Mouse (Mus musculus) E14TG2a.4 (cell line): ENCODE measurements around the gene B230217C12Rik.

Experiments used
- H3K27me3 ChIP-seq: 2 replicates; pipeline ENCODE4 v1.6.1; 2014; ENCODE audit warnings: low read length, control low read depth; ENCODE audit not compliant: insufficient read depth
- H3K36me3 ChIP-seq: 2 replicates; pipeline ENCODE4 v1.6.1; 2014; ENCODE audit warnings: low read length, control low read depth; ENCODE audit not compliant: insufficient read depth
- H3K4me1 ChIP-seq: replicated peaks from 2 replicates; pipeline ENCODE4 v1.6.1; 2014; ENCODE audit warnings: low read depth, low read length, control low read depth
- H3K4me3 ChIP-seq: replicated peaks from 2 replicates; pipeline ENCODE4 v1.5.1; 2014; ENCODE audit warnings: mild to moderate bottlenecking, low read length
- H3K9me3 ChIP-seq: 2 replicates; pipeline ENCODE4 v1.6.1; 2014; ENCODE audit warnings: low read length, control low read depth
- CTCF ChIP-seq: conservative IDR thresholded peaks from 2 replicates; pipeline ENCODE4 v1.5.1; 2014; ENCODE audit warnings: low read length
- NANOG ChIP-seq: IDR thresholded peaks from 2 replicates; pipeline ENCODE4 v1.6.1; 2014; ENCODE audit warnings: borderline replicate concordance, low read length, mixed read lengths
- POU5F1 ChIP-seq: IDR thresholded peaks from 2 replicates; pipeline ENCODE4 v1.6.1; 2014; ENCODE audit warnings: low read length, borderline replicate concordance

Gene B230217C12Rik

DNA sequence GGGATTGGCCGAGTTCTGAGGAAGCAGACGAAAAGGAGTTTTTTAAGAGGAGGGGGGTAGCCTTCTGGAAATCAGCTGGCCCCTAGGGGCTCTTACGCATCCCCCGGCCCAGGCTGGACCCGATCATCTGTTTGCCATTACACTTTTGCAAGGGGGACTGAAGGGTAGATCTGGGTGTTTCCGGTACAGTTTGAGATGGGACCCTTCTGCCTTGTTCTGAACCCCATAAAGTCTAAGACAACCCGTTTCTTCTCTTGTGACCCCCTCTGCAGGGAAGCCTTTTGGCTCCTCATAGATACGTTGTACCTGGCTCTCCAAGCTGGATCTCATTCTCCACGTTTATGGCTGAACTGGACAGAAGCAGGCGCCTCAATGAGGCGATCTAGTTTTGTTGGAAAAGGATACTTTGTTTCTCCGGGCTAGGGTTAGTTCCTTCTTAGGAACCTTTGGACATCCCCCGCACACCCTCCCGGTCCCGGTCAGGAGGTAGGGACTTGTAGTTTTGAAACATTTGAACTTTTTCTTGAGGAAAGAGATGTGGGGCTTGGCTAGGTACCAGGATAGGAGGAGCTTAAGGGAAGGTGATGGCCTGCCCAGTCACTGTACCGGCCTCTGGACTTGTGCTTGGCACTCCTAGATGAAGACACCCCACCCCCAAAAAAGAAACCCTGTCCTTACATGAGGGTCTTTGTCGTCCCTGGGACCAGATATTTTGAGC, 39.7 kb upstream of the B230217C12Rik start:
- Histone ChIP-seq H3K27me3 (no peaks in the 10 kb centered on the region), H3K4me1 (peaks cover 70% of the 10 kb centered on the region), H3K36me3 (peaks cover 16% of the 10 kb centered on the region), H3K4me3 (peak overlapping the region; percentile 98), H3K9me3 (no peaks in the 10 kb centered on the region)
- TF ChIP-seq POU5F1 (no peak), NANOG (no peak), CTCF (no peak)

DNA sequence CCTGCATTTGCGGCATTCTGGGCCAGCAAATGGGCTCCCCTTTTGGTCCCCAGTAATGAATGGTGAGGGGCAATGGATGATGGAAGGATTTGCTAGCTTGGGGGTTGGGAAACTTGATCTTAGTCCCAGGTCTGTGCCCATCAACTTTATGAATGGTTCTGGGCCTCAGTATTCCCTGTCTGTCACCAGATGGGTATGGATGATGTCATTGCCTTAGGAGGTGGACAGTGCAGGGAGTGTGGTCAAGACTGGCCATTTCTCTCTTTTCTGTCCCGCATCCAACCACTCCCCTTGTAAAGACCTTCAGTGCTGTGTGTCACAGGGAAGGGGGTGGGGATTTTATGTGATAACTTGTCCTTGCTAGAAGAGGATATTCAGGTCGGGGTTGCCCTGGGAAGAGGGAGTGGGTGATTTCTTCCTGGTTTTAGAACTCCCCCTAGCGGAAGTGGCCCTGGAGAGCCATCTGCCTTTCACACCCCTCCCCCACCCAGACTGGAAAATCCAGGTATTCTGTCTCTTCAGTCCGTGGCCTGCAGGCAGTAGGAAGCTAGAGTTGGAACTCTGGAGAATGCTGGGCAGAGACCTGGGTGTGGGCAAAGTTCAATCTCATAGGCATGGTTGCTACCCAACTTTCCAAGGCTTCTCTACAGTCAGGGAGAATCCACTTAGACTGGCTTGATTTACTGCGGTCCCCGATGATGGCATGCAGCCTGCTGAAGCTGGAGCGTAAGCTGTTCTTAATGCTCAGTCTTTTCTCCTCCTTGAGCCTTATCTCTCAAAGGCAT, 39.0 kb upstream of the B230217C12Rik start:
- Histone ChIP-seq H3K9me3 (no peaks in the 10 kb centered on the region), H3K36me3 (peaks cover 20% of the 10 kb centered on the region), H3K4me3 (peak overlapping the region; percentile 98), H3K27me3 (no peaks in the 10 kb centered on the region), H3K4me1 (peaks cover 75% of the 10 kb centered on the region)
- TF ChIP-seq CTCF (peak; percentile 45), POU5F1 (no peak), NANOG (peak; percentile 25; the same call in 1 of the 2 replicates)

DNA sequence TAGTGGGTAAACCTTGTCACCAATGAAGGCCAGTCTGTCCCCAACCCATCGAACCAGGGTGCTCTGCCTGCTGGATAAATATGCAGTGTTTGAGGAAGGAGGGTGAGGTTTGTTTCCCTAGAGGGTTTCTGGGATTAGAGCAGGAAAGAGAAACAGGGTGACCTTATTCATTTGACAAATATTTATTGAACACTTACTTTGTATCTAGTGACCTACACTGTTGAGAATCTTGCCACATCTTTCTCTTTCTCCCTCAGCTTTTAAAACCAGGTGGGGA, 38.4 kb upstream of the B230217C12Rik start:
- peak overlapping the region; percentile 98 for H3K4me3 ChIP-seq
- H3K36me3 ChIP-seq = peaks cover 25% of the 10 kb centered on the region
- H3K9me3 ChIP-seq = no peaks in the 10 kb centered on the region
- peaks cover 77% of the 10 kb centered on the region for H3K4me1 ChIP-seq
- TF ChIP-seq NANOG = no peak
- TF ChIP-seq CTCF = no peak
- no peak for TF ChIP-seq POU5F1
- no peaks in the 10 kb centered on the region for H3K27me3 ChIP-seq

DNA sequence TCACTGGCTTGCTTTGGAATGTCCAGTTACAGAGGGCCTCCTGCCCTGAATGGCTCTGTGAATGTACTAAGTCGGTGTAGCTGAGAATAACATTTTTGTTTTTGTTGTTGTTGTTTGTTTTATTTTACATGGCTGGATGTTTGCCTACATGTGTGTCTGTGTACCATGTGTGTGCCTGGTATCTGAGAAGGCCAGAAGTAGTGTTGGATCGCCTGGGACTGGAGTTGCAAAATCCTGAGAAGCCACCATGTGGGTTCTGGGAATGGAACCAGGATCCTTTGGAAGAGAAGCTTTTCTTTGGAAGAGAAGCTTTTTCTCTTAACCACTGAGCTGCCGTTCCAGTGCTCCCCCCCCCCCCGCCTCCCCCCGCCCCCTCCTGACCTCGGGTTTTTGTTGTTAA, 38.1 kb upstream of the B230217C12Rik start:
- peak overlapping the region; percentile 98 for H3K4me3 ChIP-seq
- TF ChIP-seq CTCF = no peak
- no peak for TF ChIP-seq NANOG
- TF ChIP-seq POU5F1 = no peak

DNA sequence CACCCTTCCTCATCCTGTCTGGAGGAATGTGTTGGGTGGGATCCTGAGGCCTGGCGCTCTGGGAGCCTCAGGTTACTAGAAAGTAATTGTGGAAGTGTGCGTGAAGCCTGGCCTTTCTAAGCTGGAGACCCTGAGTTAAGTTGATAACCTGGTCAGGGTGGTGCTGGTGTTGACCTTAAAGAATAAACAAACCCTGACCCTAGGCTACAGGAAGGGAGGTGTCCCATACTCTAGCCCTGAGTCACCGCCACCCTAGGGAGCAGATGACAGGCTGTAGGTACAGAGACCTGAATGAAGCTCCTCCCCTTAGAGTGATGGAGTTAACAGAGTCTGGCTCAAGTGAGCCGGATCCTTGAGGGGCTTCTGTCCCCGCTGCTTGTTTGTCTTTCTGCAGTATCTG, 36.7 kb upstream of the B230217C12Rik start:
- peaks cover 82% of the 10 kb centered on the region for H3K4me1 ChIP-seq
- TF ChIP-seq CTCF = no peak
- no peak for TF ChIP-seq POU5F1
- no peak for TF ChIP-seq NANOG

More for the DNA sequence above, 38.1 kb upstream of the B230217C12Rik start:
- Histone ChIP-seq H3K4me1 (peaks cover 79% of the 10 kb centered on the region), H3K9me3 (no peaks in the 10 kb centered on the region), H3K27me3 (no peaks in the 10 kb centered on the region), H3K36me3 (peaks cover 29% of the 10 kb centered on the region)

DNA sequence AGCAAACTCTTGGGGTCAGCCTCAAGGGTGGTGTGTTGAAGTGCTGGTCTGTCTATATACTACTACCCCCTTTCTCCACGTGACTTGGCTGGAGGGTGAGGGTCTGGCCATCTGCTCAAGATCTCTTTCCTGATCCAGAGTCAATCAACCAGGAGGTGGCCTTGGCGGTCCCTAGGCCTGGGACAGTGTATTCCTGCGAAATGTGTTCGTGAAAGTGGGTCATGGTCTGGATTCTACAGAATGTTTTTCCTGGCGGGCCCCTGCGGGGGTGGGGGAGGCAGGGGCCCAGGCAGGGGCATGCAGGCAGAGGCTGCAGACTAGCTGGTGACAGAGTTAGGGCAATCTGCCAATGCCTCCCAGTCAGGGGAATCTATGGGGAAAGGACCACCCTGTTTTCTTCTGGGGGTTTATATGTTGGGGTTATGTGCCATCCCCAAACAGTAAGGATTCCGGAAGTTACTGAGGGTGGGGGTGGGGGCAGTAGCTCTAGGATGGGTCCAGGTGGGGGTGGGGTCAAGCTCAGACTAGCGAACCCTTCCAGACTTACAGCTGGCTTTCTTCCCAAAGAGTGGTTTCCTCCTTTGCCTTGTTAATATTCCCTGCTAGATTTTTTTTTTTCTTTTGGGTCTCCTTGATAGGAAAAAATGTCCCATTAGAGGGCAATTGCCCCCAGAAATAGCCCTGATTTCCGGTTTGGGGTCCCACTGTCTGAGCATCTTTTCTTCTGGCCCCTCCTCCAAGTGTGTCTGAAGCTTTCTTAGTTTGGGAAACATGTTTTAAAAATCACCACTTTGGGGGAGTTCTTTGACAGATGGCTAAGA, 35.5 kb upstream of the B230217C12Rik start:
- Histone ChIP-seq H3K27me3 (no peaks in the 10 kb centered on the region), H3K9me3 (no peaks in the 10 kb centered on the region), H3K4me1 (peaks cover 94% of the 10 kb centered on the region), H3K36me3 (peaks cover 55% of the 10 kb centered on the region), H3K4me3 (peak overlapping the region; percentile 76)
- TF ChIP-seq NANOG = no peak
- no peak for TF ChIP-seq POU5F1
- no peak for TF ChIP-seq CTCF

More for the DNA sequence above, 36.7 kb upstream of the B230217C12Rik start:
- no peaks in the 10 kb centered on the region for H3K9me3 ChIP-seq
- peaks cover 43% of the 10 kb centered on the region for H3K36me3 ChIP-seq
- H3K4me3 ChIP-seq = peak overlapping the region; percentile 65
- no peaks in the 10 kb centered on the region for H3K27me3 ChIP-seq

DNA sequence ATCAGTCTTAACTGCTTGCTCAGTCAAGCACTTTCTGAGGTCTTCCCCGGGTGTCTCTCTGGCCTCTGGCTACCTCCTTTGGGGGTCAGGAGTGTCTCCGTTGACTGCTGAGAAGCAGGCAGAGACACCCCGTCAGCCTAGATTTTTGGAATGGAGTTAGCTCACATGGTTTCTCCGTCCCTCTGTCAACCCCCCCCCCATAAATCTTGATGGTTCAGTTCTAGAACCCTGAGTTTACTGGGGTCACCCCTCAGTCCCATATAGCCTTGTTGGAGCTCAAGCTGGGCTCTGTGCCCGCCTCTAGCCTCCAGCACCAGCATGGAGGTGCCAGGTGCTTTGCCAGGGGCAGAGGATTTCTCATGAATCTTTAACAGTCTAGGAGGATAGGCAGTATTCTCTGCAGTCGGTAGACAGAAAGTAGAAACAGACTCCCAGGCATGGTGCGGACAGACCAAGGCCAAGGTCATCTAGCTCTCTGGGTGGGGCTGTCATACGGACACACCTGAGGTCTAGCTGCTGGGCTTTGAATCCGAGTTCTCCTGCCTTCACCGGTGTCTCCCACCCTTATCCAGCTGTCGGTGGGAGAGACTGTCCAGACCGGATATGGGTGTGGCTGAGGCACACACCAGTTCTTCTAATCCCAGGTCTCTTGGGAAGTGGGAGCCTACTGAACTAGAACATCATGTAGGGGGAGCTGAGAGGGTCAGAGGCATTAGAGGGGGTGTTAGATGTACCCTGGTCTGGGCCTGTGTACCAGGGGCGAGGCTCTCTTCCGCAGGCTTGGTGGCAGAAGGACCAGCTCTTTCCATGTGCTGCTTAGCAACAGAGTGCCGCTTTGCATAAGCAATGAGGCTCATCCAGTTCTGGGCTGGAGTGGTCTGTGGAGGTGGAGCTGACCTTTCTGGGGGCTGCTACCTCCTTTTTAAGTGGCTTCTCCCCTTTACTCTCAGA, 34.6 kb upstream of the B230217C12Rik start:
- Histone ChIP-seq H3K9me3 (no peaks in the 10 kb centered on the region), H3K4me1 (peaks cover 98% of the 10 kb centered on the region), H3K27me3 (no peaks in the 10 kb centered on the region), H3K36me3 (peaks cover 64% of the 10 kb centered on the region), H3K4me3 (peak overlapping the region; percentile 76)
- TF ChIP-seq NANOG (no peak), CTCF (no peak), POU5F1 (no peak)

DNA sequence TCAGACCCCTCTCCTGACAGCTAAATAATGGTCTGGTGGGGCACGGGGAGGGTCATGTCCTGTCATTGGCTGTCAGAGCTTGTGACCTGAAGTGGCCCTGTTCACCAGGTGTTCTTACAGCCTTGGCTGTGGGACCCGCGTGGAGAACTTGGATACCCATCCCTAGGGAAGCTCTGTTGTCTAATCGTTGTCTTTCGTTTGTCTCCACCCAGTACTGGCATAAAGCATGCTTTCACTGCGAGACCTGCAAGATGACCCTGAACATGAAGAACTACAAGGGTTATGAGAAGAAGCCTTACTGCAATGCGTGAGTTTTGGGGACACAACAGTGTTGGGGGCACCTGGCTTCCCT, 34.0 kb upstream of the B230217C12Rik start:
- Histone ChIP-seq H3K27me3 (no peaks in the 10 kb centered on the region), H3K4me1 (peaks cover 98% of the 10 kb centered on the region), H3K36me3 (peaks cover 64% of the 10 kb centered on the region), H3K4me3 (peak overlapping the region; percentile 76), H3K9me3 (no peaks in the 10 kb centered on the region)
- TF ChIP-seq CTCF (no peak), POU5F1 (no peak), NANOG (no peak)
